Mouse (Mus musculus) fat pad, adult 2 months (tissue): ENCODE data around the gene Tsx.
"Not testable (repeated sequence)": the region's sequence is repeated elsewhere in the genome, so short reads cannot be mapped to it uniquely, and the experiment has no call there.

Experiments used
- DNase-seq: peaks from one replicate; pipeline ENCODE4 v3.0.0-alpha.2; 2011; ENCODE audit warnings: low read depth, low spot score; ENCODE audit errors: extremely low read depth

Tsx gene

DNA sequence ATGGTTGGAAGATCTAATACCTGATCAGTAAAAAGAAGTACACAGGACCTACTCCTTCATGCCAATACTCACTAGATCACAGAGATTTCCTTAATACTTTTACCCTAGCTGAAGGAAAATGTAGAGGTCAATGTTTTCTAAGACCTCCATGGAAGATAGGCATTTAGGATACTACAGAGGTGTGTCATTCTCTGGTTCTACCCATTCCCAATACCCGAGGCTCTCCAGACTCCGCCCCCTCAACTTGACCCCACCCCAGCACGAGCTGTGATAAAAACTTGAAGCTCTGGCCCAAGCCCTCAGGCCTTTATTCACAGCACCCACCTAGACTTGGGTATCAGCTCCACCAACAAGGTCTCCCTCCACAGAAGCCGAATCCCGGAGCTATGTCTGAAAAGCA is at the start of gene Tsx:
TSS of gene Tsx (plus strand) at position 301 of the 400 bp plus-strand sequence.
- no peak for DNase-seq

DNA sequence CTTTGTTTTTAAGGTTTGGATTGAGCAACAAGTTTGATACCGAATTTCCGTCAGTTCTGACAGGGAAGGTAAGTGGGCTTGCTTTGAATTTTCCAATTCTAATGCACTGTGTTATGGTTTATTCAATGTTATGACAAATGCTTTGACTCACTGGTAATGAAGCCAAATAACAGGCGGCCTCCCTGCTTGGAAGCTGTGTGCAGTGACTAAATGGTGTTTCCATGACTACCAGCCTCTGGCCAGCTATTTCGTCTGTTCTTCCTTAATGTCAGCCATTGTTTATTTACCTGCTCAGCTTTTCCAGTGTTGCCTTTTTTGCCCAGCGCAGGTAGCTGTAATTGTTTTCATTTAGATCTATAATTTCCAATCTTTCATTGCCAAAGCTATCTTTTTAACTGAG is 48.1 kb upstream of the Tsx start:
- DNase-seq: no peak

DNA sequence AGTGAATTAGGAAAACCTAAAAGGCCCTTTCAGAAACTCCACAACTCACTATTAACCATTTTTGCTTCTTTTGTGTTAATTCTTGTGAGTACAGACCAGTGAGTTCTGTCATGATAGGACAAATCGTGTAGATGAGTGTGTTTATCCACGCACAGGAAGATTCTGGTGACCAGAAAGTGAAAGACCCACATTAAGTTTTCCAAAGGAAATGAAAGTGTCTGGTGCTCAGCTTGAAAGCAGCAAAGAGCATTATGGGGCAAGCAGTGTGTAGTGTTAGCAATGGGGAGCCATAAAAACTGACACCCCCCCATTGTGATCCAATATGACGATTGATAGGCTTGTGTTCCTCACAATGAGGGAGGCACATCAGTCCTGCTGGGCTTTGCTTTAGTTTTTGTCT is 45.6 kb upstream of the Tsx start:
- no peak for DNase-seq

- DNase-seq: no peak
These were observed 43.0 kb upstream of the Tsx start for GRCm38 (mm10) chrX:103371221-103371620.

DNA sequence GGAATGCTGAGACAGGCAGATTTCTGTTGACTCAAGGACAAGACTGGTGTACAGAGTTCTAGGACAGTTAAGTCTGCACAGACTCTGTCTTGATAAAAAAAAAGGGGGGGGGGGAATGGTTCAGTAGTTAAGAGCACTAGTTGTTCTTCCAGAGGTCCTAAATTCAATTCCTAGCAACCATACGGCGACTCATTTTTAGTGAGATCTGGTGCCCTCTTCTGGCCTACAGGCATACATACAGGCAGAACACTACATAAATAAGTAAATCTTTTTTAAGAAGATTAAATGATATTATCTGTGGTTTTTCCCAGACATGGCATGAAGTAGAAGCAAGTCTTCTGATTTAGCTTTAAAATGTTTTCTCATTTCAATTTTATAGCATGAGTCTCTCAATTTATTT is 42.6 kb upstream of the Tsx start:
- no peak for DNase-seq

- no peak for DNase-seq
These were observed 40.0 kb upstream of the Tsx start for GRCm38 (mm10) chrX:103374250-103374649.

- no peak for DNase-seq
These were observed 29.7 kb upstream of the Tsx start for GRCm38 (mm10) chrX:103384528-103384927.

DNA sequence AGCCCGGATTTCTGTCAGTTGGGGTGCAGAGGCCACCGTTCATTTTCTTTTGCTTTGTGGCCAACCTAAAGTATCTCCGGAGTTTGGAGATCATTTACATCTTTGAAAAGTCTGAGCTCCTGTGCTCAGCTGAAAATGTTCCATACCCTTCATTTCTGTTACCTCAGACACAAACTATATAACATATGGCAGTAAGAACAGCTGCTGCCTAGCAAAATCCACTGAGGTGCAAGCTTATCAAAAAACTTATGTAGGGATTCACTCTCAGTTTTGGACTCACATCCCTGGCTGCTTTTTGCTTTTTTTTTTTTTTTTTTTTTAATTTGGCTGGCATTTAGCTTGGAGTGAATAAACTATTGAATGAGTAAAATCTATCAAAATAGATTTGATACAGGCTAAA is 26.1 kb upstream of the Tsx start:
- DNase-seq: no peak

DNA sequence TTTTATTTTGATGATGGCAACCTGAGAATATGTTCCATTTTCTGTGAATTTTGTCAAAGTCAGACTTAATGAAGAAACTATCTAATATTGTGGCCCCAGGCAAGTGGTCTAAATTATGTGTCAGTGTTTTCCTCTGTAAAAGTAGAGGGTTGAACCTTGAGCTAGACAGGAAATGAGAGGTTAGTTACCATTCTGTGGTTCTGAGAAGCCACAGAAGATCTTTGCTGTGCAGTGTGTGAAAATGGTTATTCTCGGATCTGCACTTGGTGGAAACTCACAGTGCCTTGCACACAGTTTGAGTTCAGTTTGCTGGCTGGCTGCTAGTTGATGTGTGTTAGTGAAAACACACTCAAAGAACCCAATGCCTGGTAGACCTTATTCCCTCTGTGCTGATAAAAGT is 20.4 kb upstream of the Tsx start:
- no peak for DNase-seq

DNA sequence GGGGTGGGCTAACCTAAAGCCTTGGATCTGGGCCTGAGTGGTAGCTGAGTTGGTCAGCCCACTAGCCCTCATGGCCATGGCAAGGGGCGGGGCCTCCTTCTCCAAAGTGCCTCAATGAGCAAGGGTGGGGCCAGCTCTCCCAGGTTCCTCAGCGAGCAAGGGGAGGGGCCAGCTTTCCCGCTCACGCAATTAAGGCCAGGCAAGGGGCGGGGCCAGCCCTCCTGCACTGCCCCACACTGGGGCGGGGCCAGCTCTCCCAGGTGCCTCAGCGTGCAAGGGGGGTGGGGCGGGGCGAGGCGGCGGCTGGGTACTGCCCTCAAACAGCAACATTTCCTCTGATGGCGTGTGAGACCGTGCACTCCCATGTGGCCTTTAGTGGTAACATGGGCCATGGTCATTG is 9.2 kb upstream of the Tsx start:
- DNase-seq: no peak

DNA sequence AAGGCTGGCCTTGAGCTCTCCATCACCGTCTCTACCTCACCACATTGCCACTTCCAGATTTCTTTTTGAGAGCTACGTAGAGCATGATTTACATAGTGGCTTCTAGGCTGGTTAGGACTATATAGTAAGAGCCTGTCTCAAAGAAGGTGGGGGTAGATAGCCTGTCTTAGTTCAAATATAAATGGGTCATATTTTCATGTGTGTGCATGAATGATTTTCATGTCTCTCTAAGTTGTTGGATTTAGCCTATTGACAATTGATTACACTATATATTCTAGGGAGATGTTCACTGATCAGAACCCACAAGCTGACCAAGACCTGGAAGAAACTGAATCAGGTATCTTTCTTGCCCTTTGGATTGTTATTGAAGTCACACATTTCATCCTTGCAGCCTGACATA is 7.4 kb downstream of the Tsx start, which contains the start of gene Gm26992:
TSS of gene Gm26992 (plus strand) at position 301 of the 400 bp plus-strand sequence.
- DNase-seq: no peak

- no peak for DNase-seq
These were observed 13.4 kb downstream of the Tsx start for GRCm38 (mm10) chrX:103427677-103428076.

GRCm38 (mm10) chrX:103432293-103432692 is 18.0 kb downstream of the Tsx start:
- no peak for DNase-seq

DNA sequence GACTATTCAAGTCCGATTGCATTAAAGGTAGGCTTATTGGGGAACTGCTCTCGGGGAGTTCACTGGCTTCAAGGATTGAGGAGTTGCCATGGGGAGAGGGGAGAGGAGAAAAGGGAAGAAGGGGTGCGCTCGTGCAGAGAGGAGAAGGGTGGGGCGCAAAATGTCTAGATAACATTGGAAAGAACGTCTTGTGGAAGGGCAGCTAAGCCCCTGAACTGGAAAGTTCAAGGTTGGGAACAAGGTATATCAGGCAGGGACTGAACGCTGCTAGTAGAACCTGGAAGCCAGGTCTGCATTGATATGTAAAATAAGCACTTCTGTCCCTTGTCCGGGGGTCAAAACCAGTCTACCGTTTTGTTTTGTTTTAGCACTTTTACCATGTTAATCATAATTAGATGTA is 23.8 kb downstream of the Tsx start:
- no peak for DNase-seq

DNA sequence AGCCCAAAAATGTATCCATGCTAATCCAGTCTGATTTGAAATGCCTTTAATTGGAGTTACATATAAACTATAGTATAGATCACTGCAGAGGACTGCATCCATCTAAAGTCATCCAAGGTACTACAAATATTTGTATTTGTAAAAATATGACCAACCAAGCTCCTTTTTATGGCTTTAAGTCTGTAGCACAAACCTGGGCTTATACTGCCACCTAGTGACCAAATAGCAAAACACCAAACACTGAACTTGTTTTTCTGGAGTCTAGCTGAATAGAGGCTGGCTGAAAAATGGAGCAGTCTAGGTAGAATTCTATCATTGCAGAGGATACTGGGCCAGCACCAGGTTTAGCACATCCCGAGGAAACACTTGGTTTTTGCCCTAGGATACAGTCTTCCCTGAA is 26.5 kb downstream of the Tsx start:
- no peak for DNase-seq

DNA sequence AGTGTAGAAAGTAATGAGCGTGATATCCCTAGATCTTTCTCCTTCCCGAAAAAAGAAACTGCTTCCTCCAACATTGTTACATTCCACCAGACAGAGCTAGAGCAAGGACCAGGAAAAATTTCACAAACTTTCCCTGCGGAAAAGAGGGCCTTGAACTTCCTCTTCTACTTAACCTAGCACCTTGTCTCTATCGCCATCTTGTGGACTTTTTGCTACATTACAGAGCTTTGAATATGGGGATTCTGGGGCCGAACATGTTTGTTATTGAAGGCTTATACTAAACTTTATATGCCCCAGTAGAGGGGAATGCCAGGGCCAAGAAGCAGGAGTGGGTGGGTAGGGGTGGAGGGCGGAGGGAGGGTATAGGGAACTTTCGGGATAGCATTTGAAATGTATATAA is 29.5 kb downstream of the Tsx start:
- DNase-seq: no peak

- no peak for DNase-seq
These were observed 33.4 kb downstream of the Tsx start for GRCm38 (mm10) chrX:103447539-103448169.

GRCm38 (mm10) chrX:103448429-103448828 is 34.2 kb downstream of the Tsx start:
- not testable (repeated sequence) for DNase-seq

DNA sequence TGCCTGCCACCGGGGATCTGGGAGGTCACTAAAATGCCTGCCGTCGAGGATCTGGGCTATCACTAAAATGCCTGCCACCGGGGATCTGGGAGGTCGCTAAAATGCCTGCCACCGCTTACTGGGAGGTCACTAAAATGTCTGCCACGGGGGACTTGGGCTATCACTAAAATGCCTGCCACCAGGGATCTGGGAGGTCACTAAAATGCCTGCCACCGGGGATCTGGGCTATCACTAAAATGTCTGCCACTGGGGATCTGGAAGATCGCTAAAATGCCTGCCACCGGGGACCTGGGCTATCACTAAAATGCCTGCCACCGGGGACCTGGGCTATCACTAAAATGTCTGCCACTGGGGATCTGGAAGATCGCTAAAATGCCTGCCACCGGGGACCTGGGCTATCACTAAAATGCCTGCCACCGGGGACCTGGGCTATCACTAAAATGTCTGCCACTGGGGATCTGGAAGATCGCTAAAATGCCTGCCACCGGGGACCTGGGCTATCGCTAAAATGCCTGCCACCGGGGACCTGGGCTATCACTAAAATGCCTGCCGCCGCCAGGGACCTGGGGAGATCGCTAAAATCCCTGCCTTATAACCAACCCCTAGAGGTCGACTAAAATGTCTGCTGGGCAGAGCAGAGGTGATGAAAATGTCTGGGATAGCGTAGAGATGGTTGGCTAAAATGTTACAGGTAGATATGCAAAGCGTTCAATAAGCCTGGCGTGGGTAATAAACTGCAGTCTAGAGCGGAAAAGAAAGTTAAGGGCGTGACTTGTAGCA is 34.9 kb downstream of the Tsx start:
- DNase-seq: not testable (repeated sequence)

- DNase-seq: no peak
These were observed 38.5 kb downstream of the Tsx start for GRCm38 (mm10) chrX:103452815-103453214.

DNA sequence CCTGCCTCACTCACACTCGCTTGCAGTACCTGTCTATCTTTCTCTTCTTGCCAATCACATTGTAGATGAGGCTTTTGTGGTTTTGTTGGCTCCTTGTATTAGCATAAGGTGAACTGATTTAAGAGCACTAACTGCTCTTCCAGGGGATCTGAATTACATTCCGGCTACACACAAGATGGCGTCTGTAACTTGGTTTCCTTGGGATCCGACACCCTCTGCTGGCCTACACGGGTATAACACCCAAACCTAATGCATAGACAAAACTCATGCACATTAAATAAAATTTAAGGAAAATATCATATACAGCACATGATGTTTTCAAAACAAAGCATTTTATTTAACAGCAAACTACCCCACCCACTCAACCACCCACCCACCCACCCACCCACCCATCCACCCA is 45.8 kb downstream of the Tsx start:
- no peak for DNase-seq

DNA sequence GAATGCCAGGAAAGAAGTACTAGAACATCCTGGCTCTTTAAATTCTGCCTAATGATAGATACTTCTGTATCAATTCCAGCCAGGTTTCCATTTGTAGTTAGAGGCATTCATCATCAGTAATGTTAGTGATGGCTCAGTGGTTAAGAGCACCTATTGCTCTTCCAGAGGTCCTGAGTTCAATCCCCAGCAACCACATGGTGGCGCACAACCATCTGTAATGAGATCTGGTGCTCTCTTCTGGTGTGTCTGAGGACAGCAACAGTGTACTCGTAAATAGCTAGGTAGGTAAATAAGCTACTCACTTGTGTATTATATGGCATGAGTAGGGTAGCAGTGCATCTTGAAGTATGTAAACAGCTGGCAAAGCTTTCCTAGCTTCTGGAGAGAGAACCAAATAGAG is 54.7 kb downstream of the Tsx start:
- no peak for DNase-seq

GRCm38 (mm10) chrX:103472346-103472745 is 58.1 kb downstream of the Tsx start:
- DNase-seq: no peak
